Mouse (Mus musculus) 3134 (cell line): ENCODE measurements around the gene Muc5ac.
"Not testable (repeated sequence)": the region's sequence is repeated elsewhere in the genome, so short reads cannot be mapped to it uniquely, and the experiment has no call there.

Experiments used
- DNase-seq: peaks from one replicate; pipeline ENCODE4 v3.0.0-alpha.2; 2011; ENCODE audit warnings: low spot score; ENCODE audit not compliant: insufficient read length; ENCODE audit errors: extremely low read depth

Muc5ac gene

DNA sequence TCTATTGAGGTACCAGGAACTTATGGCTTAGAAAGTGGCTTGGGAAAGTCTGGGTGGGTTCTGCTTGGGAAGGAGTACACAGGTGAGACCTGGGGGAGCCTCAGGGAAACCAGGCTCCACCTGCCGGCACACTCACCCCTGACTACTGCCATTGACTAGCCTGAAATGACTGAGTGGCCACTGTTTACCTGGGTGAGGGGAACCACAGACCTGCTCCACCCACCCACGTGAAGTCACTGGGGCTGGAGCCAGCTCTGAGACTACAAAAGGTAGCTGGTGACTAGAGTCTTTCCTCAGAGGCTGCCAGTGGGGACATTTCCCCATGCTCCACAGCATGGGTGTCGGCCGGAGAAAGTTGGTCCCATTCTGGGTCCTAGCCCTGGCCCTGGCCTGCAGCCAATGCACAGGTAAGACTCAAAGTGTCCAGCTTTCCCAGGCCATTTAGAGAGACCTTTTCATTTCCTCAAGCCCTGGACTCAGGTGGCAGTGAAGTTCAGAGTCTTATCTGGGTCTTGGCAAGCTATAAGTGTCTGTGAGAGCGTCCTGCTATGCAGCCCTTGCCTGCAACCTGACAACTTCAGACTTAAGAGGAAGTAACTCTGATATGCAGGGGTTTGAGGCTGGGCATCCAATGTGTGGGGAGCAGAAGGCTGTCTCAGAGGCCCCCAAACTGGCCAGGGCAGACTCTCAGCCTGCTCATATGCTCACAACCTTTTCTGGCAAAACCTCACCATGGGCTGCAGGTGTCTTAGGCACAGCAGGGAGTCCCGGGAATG lies at the start of gene Muc5ac:
Gene Muc5ac (plus strand): TSS at position 296 of the 776 bp plus-strand sequence.
- no peak for DNase-seq

- no peak for DNase-seq
Observed at GRCm38 (mm10) chr7:141747451-141748100, 41.2 kb upstream of the Muc5ac start.

GRCm38 (mm10) chr7:141752513-141752912 lies 36.3 kb upstream of the Muc5ac start:
- DNase-seq, result no peak

GRCm38 (mm10) chr7:141755831-141756230 lies 32.9 kb upstream of the Muc5ac start:
- peak; percentile 31 for DNase-seq

DNA sequence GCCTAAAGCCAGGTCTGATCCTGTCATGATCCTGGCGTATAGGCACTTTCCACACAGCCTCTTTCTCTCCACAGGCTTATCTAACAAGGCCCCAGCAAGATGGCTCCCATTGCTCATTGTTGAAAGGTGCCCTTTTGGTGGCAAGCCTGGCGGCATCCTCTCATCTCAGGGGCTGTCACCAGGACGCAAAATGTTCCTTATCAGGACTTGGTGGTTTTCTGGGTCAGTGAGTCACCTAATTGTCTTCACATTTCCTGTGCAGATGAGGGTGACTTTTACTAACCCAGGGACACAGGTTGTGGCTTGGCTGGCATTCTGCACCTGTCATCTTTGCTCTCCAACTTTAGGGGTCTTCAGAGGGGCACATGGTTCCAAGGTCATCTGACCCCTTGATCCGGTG lies 30.5 kb upstream of the Muc5ac start:
- DNase-seq, result no peak

DNA sequence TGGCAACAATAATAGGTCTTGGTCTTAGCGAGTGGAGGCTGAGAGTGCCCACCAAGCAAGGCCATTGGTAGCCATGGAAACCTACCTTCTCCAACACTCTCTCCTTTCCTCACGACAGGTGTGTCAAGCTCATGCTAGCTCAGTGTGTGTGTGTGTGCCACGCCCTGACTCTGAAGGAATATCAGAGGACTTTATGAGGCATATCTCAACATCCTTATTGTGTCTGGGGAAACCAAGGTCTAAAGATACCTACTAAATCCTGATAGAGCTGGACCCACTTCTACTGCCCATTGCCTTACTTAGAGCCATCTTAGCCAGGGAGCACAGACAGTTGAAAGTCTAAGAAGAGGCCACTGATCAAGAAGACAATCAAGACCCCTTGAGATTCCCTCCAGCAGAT lies 18.3 kb upstream of the Muc5ac start:
- no peak for DNase-seq

GRCm38 (mm10) chr7:141770988-141771387 lies 17.8 kb upstream of the Muc5ac start:
- DNase-seq, result no peak

DNA sequence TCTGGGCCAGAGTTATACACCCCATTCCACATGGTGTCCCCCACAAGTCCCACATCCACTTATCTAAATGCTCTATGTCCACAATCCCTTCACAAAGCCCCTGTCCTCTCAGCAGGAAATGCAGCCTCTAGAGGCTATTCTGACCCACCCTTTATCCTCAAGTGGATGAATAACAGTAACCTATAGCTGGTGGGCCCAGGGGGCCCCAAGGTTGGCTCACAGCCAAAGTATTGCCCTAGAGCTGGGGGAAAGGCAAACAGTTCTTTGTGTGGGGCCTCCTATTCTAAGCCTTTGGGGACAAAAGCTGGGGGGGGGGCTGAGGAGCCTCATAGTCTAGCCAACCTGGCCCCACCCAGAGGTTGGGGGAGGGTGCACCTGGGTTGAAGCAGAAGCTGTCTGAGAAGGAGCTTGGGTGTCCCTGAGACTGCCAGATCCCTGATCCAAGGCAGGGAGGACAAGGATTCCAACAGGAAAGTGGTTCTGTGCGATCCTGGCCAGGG lies 16.7 kb upstream of the Muc5ac start:
- no peak for DNase-seq

- DNase-seq, result no peak
Observed at GRCm38 (mm10) chr7:141774855-141775254, 13.9 kb upstream of the Muc5ac start.

- no peak for DNase-seq
Observed at GRCm38 (mm10) chr7:141776199-141776598, 12.6 kb upstream of the Muc5ac start.

- no peak for DNase-seq
Observed at GRCm38 (mm10) chr7:141794251-141794650, 5.5 kb downstream of the Muc5ac start.

GRCm38 (mm10) chr7:141803206-141803605 lies 14.4 kb downstream of the Muc5ac start:
- DNase-seq, result no peak

- DNase-seq, result no peak
Observed at GRCm38 (mm10) chr7:141805384-141805783, 16.6 kb downstream of the Muc5ac start.

DNA sequence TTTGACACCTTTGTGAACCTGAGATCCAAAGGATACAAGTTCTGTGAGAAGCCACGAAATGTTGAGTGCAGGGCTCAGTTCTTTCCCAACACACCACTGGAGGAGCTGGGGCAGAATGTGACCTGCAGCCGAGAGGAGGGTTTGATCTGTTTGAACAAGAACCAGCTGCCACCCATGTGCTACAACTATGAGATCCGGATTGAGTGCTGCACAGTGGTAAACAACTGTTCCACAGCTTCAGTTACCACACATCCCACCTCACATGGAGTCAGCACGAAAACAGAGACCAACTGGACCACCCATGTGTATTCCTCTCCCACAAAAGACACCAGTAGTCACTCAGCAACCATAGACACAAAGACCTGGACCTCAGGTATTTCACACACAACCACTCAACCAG lies 19.1 kb downstream of the Muc5ac start:
- not testable (repeated sequence) for DNase-seq

- not testable (repeated sequence) for DNase-seq
Observed at GRCm38 (mm10) chr7:141809933-141810332, 21.2 kb downstream of the Muc5ac start.

DNA sequence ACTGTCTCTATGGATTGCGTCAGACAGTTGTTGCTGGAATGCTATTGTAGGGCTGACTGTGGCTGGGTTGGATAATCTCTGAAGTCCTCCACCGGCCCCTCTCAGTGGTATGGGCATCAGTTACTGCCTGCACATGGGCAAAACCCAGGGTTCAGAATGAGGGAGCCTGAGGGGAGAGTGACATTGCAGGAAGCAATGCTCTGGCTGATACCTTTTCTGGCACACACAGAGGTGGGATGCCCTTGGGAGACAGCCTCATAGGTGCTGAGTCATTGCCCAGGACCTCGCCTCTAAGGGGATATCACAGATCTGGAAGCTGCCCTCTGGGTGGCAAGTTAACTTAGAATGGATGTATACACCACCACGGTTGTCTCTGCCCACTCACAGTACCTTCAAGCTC lies 24.5 kb downstream of the Muc5ac start:
- peak; percentile 29 for DNase-seq

DNA sequence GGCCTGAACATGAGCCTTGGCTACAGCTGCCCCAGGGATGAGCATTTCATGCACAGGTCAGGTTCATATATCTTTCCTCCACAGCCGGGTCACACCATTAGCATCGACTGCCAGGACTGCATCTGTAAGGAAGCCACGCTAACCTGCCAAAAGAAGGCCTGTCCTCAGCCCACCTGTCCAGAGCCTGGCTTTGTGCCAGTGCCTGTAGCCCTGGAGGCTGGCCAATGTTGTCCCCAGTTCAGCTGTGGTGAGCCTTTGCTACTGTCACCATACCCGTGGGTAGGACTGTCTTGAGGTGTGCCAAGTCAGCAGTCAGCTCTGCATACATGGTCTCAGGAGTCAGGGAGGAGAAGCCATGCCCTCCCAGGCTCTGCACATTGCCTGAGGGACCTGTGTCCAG lies 26.6 kb downstream of the Muc5ac start:
- DNase-seq, result peak; percentile 41

- peak; percentile 47 for DNase-seq
Observed at GRCm38 (mm10) chr7:141817355-141818075, 28.7 kb downstream of the Muc5ac start.

GRCm38 (mm10) chr7:141818267-141818666 lies 29.5 kb downstream of the Muc5ac start:
- DNase-seq, result no peak

GRCm38 (mm10) chr7:141822582-141823261 lies 34.0 kb downstream of the Muc5ac start:
- DNase-seq, result no peak

GRCm38 (mm10) chr7:141823699-141824098 lies 34.9 kb downstream of the Muc5ac start:
- DNase-seq, result no peak
